Mouse (Mus musculus) urinary bladder, postnatal 14 days (tissue): ENCODE results near the gene Slc25a54.

Experiments
- DNase-seq: peaks from one replicate; pipeline ENCODE4 v3.0.0; 2021; ENCODE audit warnings: low spot score

Gene Slc25a54

DNA sequence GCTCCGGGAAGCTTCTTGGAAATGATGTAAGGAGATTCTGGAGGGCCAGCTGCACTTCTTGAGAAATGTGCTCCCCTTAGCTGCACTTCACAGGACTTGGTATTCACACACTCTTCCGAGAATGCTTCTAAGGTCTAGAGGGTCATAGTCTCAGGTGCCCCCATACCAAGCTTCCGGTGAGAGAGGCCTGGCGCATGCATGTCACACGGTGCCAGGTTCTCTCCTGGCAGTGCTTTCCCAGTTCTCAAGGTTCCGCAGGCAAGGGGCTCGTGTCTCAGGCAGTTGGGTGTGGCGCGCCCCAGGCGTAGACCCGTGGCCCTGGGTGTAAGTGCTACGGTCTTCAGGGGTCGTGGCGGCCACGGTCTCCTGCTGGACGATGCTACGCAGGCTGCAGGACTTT, at the start of gene Slc25a54:
Gene Slc25a54, plus strand, starts transcription at position 301 of the 400 bp plus-strand sequence.
- DNase-seq = no peak

DNA sequence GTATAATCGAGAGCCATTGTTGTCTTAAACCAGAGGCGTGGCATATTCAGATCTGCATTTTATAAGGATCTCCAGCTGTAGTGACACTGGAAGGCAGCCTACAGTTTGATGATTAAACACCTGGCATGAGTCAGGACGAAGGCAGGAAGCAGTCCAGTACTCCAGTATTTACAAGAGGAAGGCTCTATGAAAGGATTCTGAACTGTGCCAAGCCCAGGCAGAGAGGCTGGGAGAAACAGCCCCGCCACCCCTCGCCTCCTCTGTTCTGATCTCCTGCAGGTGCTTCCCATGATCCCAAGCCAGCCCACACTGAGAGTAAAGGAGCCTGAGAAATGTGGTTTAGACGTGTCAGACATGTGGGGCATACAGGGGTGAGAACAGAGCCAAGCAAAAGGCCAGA, 49.5 kb upstream of the Slc25a54 start:
- peak; percentile 41 for DNase-seq

DNA sequence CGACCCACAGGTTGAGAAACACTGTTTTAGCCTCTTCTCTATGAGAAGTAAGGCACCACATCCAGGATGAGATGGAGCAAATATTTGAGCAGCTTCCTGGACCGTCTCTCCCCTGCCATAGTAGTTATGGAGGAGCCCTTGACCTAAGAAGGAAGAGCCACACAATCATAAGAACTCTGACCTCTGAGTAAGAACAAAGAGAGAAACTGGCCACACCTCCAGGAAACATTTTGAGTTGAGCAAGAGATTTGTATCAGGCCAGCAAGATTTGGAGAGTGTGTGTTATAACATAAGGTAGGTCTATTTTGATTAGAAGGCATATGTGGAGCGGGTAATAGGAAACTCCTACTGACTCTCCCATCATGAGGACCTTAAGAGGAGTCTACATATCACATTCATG, 48.6 kb upstream of the Slc25a54 start:
- DNase-seq = no peak

DNA sequence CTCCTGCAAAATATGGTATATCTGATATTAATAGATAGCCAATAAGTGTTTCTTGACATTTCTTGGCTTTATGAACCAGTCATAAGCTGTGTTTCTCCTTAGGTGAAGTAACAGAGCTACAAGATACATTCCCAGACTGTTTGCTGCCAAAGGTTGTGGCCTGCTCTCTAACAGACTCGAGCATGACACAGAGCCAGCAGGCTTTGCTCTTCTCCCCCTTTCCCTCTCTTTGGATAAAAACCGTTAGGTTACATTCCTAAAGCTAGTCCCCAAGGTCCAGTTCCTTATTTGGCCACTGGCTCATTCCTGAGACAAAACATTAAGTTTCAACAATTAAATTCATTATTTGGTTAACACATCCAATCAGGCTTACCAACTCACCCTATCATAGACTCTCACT, 48.0 kb upstream of the Slc25a54 start:
- no peak for DNase-seq

DNA sequence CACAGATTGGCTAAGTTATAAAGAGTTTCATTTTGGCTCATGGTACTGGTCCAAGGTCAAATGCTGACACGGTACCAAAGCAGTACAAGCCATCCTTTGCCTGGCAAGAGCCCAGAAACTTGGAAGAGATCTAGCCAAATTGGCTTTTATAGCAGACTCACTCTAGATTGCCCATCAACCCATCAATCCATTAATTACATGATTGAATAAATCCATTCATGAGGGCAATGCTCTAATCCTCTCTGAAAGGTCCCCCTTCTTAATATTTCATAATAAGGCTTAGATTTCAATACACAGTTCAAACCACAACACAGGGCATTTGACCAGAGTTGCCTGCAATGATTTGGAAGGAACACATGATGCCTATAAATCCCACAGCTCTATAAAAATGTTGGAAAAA, 45.9 kb upstream of the Slc25a54 start:
- DNase-seq = no peak

DNA sequence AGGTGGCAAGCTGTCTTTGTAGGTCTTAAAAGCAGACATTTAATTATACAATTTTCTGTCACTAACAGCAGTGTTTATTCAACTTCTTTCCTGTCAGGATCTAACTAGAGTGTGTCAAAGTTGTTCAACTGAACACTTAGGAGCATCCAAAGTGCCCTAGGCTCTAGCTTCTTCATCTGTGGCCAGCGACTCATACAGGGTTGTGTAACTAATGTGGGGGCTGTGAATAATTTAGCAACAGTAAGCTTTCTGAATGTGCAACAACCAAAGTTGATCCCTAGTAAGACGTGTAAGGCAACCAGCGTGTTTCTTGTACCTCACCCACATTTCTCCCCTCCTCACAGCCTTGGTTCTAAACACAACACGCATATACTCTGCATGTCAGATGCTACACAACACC, 39.4 kb upstream of the Slc25a54 start:
- no peak for DNase-seq

DNA sequence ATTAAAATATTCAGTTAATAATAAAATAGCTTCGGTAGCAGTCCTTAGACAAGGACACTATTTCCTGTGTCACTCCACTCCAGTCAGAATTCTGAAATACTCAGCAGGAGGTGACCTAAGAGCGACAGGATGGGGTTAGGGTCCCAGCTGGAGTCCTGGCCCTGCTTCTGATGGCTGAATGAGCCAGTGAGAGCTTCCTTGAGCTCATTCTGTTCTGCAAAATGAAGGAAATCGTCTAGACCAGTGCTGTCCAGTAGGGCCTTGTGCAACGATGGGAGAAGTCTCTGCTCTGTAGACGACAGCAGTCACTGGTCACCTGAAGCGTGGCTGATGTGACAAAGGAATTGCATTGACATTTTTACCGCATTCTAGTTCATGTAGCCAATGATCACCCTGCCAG, 36.9 kb upstream of the Slc25a54 start:
- DNase-seq = no peak

DNA sequence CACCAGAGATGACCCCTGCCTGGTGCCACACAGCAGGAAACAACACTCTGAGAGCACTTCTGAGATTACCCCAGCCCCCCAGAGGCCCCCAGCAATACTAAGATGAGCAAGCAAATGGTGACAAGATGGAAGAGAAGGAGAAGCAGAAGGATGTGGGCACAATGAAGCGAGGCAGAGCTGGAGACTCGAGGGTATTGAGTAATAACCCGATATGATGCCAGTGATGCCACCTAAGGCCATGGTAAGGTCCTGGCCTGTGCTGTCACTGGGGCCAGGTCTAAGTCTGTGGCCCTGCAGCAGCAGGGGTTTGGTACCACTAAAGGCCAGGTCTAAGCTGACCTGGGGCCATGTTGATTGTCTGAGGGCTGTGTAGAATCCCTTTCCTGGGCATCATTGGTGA, 33.8 kb upstream of the Slc25a54 start:
- no peak for DNase-seq

DNA sequence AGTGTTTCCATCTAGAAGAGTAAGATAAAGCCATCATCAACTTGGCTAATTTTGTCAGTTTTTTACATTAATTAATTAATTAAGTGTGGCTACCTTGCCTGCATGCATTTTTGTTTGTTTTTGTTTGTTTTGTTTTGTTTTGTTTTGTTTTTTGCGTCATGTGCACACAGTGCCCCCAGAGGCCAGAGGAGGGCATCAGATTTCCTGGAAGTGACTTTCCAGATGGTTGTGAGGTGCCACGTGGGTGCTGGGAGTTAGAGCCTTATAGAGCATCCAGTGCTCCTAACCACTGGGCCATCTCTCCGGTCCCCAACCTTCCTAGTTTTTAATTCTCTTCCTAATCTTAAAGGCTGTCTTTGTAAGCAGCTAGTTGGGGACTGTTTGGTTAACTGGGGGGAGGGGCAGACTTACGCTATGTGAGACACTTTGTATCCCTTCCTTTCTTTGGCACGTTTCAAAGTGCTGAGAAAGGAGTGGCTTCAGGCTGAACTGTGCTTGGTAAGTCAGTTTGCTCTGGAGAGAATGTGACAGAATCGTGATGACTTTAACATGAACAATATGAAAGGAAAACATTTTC, 32.5 kb upstream of the Slc25a54 start:
- no peak for DNase-seq

DNA sequence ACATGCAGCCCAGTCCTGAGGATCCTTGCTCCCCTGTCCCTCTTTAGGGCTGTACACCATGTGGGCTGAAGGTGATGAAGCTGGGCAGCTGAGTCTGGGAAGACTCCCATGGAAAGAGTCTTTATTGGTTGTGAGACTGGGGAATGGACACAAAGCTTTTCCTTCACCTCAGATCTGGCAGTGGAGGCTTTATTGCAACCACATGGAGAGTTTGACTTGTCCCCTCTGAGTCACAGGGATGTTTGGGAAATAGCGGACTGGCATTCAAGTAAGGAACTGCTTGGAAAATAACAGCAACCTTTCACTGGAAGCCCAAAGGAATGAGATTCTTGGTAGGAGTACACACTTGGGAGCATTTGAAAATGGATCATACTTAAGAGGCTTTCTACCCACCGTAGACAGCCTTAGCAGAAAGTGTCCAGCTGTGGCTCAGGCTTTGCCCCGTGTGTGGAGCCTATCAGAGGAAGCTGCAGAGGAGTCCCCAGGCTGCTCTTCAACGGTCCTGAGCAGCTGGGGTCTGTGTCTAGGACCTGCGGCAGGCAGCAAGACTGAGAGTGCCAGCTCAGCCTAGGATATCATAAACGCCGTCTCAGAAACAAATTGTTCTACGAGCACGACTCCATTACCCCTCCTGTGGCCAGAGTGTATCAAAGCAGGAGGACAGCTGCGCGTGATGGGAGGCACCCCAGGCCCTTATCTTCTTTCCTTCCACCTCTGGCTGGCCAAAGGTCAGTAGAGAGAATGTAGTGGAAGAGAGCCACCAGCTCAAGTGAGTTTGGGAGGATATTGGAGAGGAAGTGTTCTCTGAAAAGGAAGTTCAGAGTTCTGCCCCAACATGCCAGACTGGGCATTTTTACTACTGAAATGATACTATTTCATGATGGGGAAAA, 29.0 kb upstream of the Slc25a54 start:
- peak; percentile 22 for DNase-seq

DNA sequence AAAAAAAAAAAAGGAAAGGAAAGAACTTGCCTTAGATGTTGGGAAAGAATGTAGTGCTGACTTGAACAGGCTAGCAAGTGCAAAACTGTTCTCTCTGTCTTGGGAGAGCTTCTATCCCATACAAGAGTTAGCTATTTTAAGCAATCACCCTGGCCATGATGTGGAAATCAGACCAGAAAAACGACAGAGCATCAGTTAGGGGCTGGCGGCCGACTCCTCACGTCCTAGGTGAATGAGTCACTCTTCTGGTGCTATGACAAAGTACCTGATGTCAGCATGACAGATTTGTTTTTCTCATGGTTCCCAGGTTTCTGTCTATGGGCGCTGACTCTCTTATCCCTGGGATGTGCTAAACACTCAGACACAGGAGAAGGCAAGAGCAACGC, 28.3 kb upstream of the Slc25a54 start:
- no peak for DNase-seq

DNA sequence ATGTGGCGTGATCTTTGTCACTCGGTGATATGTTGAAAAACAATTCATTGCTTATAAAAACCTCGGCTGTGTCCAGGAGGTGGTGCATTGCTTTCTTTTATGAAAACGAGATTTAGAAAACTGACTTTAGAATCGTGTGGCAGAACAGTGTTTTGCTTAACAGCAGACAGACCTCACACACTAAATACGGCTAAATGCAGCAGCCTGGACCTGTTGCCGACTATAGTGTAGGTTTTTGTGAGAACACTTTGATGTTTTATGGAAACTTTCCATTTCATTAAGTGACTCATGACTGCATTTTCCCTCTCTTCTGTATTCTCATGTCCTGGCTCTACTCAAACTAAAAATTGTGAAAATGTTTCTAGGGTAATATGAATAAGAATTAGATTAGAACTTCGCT, 20.4 kb upstream of the Slc25a54 start:
- DNase-seq = no peak

DNA sequence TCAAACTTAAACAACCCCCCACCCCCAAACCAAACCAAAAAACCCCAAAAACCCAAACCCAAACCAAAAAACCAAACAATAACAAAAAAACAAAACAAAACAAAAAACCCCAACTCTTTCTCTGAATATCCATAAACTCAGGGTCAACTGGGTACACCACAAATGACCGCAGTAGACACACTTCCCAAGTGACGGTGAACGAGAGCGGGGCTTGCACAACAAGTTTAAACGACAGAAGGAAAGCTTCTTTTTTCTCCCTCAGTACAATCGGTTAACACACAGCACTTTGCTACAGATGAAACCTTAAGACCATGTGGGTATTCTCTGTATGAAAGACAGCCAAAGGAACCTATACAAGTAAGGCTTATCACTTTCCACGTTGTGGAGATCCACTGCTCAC, 17.9 kb upstream of the Slc25a54 start:
- no peak for DNase-seq

DNA sequence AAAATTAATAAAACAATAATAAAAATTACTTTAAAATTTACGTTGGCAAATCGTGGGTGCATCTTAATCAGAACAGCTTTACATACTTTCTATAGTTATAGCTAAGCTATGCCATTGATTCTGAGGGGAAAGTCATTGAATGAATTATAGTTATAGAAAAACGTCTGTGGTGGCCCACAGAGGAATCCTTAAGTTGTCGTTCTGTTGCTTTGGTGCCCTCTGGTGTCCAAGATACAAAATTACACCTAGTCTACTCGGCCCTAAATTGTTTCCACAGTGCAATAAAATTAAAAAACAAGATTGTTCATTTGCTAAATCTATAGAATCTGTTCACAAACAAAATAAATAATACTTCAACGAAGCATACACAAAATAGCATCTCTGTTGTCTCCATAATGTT, 17.3 kb upstream of the Slc25a54 start:
- peak; percentile 16 for DNase-seq

DNA sequence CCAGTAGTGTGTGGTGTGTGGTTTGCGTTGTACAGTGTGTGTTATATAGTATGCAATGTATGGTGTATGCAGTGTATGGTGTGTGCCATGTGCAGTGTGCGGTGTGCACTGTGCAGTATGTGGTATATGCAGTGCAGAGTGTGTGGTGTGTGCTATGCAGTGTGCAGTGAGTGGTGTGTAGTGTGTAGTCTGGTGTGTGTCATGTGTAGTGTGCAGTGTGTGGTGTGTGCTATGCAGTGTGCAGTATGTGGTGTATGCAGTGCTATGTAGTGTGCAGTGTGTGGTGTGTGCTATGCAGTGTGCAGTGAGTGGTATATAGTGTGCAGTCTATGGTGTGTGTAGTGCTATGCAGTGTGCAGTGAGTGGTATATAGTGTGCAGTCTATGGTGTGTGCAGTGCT, 4.1 kb downstream of the Slc25a54 start:
- DNase-seq = no peak

DNA sequence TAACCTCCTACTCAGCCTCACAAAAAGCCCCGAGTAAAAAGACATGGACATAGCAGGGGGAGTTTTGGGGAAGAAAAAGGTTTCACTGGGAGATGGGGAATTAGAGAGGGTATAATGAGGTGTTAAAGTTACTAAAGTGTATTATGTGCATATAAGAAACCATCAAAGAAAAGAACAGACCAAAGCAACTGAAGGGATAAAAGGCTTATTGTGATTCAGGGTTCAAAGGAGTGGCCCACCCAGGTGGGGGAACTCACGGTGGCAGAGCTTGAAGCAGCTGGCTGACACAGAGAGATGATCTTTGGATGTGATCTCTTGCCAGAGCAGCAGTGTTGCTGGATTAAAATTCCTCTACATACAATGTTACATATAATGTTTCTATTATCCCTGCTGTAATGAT, 8.2 kb downstream of the Slc25a54 start:
- DNase-seq = no peak

DNA sequence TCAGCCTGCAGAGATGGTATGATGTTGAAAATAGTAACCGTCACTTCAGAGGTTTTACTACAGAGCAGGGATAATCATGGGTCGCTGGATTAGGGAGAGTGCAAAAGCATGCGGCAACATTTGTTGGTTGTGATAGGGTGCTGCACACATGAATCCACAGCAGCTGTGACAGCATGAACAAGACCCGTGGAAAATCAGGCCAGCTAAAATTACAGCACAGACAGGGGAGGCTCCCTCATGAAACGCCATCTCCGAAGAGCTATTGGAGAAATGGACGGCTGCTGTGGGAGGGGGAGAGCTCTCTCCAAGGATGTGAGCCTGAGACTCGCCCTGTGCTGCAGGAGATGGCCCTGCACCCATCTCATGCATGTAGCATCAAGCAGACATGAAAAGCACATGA, 24.4 kb downstream of the Slc25a54 start:
- DNase-seq = no peak

DNA sequence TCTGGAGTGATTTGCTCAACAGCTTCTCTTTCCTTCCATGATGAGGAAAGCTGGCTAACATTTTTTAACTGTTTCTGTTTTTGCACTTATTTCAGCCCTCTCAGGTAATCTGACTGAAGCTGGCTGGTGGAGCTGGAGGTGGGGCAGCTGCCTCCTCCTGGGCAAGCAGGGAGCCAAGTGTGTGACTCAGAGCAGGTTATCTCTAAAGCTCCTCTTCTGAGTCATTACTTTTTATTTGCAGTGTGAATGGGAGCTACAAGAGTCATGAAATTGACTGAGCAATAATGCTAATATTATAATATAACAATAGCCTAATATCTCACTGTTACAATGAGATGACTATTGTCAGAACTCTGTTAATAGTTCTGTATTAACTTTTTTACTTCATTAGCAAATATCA, 36.9 kb downstream of the Slc25a54 start:
- peak; percentile 51 for DNase-seq

DNA sequence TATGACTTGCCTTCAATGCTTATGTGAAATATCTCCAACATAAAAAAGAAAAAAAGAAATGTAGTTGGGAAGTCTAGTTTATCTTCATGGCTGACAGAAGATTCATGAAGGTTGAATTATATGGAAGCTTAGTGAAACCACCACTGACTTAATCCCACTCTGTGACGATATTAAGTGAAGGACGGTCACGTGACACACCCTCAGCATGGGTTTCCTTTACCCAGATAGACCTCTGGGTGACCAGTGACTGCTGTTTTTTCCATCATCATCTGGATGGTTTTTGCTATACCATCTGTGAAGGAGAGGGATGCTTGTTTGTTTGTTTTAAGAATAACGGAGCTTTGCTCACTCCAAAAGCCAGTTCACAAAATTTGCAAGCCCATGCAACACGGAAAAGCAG, 39.3 kb downstream of the Slc25a54 start:
- no peak for DNase-seq

DNA sequence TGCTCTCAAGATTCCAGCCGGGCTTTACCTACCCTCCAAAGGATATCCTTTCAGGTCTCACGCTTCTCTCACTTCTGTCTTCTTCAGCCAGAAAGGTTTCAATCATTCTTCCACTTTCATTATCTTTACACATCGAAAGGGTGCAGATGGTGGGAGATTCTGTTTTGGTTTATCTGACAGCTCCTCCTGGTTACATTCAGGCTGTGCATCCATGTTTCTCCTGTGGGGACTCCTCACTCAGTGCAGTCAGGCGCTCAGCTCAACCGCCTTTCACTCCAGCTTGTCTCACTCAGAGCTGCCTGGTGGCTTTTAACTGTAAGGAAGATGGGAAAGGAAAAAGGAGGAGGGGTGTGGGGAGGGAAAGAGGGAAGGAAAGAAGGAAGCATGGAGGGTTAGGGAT, 39.7 kb downstream of the Slc25a54 start:
- no peak for DNase-seq

DNA sequence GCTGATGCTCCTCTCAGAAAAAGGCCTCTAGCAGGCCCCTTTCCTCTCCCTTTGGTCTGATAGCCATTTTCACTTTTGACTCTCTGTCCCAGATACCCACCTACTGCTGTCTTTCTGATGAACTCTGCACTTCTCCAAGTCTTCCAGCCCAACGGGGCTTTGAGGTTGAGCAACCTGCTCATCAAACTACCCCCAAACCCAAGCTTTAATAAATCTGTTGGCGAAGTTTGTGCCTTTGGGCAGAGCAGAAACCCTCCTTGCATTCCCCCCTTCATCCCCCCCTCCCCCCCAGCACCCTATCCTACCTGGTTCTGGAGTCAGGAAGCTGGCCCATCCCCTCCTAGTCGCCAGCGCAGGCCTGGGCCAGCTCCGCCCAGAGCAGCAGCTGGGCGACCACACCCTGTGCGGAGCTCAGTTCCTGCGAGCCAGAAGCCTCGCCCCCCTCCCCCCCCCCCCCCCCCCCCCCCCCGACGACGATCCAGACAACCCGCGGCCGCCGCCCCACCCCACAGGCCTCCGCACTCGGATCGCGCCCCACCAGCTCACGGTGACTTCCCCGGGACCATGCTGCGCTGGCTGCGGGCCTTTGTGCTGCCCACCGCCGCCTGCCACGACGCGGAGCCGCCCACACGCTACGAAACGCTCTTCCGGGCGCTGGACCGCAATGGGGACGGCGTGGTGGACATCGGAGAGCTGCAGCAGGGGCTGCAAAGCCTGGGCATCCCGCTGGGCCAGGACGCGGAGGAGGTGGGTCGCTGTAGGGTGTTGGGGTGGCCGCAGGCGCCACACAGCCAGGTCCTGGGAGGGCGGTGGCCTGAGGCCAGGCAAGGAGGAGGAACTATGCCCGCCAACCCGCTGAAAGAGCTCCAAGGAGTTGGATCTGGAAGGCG, 42.6 kb downstream of the Slc25a54 start, which contains the start of gene Slc25a24:
Gene Slc25a24, plus strand, starts transcription at position 509 of the 890 bp plus-strand sequence.
- DNase-seq = peak; percentile 63

DNA sequence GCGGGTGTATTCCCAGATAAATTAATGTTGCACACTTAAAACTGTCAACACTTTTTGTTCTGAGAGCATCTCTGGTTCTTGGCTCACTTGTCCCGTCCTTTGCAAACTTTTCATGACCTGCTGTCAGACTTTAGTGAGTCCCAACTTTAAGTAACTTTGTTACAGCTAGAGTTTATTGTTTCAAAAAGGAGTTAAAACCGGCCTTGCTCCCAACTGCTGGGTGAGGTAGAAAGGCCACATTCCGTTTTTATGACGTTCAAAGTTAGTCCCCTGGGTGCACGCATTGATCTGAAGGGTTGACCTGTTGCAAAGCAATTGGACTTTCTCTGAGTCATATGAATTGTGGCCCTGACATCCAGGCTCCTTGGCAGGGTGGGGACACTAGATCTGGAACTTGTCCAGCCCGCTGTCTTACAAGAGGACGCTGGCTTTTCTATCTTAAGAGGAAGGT, 43.3 kb downstream of the Slc25a54 start:
- DNase-seq = peak; percentile 75

DNA sequence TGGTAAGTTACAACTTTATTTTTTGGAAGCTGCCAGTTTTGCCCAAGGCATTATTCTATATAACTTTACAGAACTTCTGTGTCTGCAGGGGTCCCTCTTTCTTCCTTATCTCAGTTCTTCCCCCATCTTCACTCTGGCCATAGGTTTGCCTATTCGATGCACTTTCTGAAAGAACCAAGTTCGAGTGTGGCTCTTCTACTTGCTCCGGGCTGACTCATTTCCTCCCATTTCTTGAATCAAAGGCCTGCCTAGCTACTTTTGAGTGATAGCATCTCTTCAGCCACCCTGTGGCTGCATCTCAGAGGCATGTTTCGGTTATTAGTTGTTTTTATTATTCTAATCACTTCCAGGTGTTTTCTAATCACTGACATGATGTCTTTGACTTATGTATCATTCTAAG, 43.8 kb downstream of the Slc25a54 start:
- DNase-seq = peak; percentile 32
